Mouse (Mus musculus): ENCODE results near the gene Pkhd1.
"Not testable (repeated sequence)": the region's sequence is repeated elsewhere in the genome, so short reads cannot be mapped to it uniquely, and the experiment has no call there.

The Pkhd1 gene

GRCm38 (mm10) chr1:20301631-20302030 lies 316.2 kb downstream of the Pkhd1 start:
- no peak for DNase-seq (ENCODE audit: extremely low spot score)

- no peak for DNase-seq (ENCODE audit: extremely low spot score)
Measured at GRCm38 (mm10) chr1:20288696-20289095, 329.2 kb downstream of the Pkhd1 start.

- DNase-seq (ENCODE audit: extremely low spot score) = no peak
Measured at GRCm38 (mm10) chr1:20260403-20260802, 357.5 kb downstream of the Pkhd1 start.

GRCm38 (mm10) chr1:20248169-20248568 lies 369.7 kb downstream of the Pkhd1 start:
- DNase-seq (ENCODE audit: extremely low spot score) = no peak

DNA sequence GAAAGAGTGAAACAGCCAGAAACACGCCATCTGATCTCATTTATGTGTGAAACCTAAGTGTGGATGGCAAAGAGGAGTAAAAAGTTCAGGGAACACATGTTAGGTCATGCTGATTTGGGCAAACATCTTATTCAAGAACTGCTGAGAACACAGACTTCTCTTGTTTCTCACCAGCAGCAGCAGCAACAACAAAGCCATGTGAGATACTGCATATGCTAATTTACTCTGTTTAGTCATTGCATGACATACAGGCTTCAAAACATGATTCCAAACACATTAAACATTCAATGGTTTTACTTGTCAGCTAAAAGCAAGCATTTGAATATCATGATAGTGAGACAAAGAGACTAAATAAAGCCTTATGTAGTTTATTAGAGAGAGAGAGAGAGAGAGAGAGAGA lies 401.2 kb downstream of the Pkhd1 start:
- no peak for DNase-seq (ENCODE audit: extremely low spot score)

DNA sequence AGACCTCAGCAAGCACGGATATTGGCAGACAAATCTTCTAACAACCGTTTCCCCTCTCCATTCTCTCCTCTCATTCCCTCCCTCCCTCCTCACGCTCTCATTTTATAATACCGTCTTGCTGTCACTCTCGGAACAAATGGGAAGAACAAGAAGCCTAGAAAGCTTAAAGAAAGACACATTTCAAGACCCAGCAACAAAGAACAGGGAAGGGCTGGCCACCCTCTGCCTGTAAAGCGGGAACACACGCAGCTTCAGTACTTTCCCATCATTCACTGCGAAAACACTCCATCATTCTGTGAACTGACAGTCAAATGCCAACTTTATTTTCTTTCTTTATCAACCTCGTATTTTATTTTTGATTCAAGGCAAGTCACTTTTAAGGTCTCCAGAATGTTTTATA lies 427.4 kb downstream of the Pkhd1 start:
- DNase-seq (ENCODE audit: extremely low spot score) = peak; percentile 14

- DNase-seq (ENCODE audit: extremely low spot score) = no peak
Measured at GRCm38 (mm10) chr1:20180157-20180556, 437.7 kb downstream of the Pkhd1 start.

DNA sequence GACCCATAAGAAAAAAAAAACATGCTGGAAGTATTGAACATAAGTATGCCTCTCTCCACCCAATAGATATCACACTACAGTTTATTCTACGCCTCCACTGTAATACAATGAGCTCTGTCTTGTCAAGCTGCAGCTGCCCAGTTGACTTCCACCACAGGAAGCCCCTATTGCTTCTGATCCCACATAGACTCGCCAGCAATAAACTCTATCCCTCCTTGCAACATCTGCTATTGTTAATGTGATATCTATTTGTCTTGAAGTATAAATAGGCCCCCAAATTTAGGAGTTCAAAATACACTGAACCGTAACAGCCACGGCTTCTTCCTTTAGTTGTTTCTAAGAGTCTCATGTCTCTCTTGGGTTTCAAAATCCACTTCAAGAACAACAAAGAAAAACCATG lies 446.7 kb downstream of the Pkhd1 start:
- DNase-seq (ENCODE audit: extremely low spot score) = no peak

DNA sequence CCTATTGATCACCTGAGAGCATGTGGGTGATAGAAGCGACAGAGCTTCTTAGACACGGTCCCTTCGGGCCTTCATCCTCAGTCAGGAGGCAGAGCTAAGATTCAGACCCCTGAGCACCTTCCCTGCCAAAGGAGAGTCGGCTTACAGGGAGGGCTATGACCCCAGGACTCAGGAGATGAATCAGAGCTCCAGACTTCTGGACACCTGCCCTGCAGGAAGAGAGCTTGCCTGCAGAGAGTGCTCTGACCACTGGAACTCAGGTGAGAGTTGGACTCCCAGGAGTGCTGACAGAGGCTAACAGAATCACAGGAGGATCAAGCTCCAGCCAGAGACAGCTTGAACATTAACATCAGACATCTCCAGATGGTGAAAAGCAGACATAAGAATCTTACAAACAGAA lies 467.2 kb downstream of the Pkhd1 start:
- DNase-seq (ENCODE audit: extremely low spot score) = not testable (repeated sequence)

DNA sequence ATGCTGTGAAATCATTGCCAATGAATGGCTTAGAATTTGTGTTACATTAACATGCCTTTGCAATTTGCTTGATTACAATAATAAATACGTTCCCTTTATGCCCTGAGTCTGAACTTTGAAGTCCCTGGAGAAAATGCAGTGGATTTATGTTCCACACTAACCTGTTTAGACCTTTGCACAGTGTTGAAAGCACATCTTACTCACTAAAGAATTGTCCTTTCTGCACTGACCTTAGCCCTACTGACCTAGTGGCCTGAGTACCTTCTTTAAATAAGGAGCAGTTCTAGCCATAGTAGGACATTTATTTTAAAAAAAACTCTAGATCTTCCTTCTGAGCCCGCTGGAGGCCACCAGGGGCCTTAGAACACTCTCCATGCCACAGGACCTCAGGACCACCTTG lies 467.8 kb downstream of the Pkhd1 start:
- DNase-seq (ENCODE audit: extremely low spot score) = no peak

- DNase-seq (ENCODE audit: extremely low spot score) = no peak
Measured at GRCm38 (mm10) chr1:20136205-20136604, 481.7 kb downstream of the Pkhd1 start.

DNA sequence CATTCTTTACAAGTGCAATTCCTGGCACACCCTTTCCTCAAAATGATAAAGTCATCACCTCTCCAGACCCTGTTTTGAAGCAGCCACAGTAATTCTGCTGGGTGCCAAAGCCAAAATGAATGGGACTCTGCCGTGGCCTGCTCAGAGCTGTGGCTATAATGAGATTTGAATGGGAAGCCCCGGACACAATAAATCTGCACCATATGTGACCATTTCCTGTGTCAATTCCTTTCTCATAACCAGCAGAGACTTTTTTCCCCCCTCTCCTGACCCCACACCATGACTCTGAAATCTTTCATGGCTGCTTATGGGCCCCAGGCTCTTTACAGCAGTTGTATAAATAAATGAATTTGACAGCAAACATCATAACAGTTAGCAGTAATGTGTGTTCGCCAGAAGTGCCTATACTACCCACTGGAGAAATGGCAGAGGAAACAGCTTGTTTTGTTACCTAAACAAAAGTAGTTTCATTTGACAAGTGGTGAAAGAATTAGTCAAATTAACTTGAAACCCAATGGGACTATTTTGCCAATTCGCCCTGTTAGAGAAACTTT lies 482.7 kb downstream of the Pkhd1 start:
- peak; percentile 21 for DNase-seq (ENCODE audit: extremely low spot score)

GRCm38 (mm10) chr1:20133636-20134035 lies 484.2 kb downstream of the Pkhd1 start:
- no peak for DNase-seq (ENCODE audit: extremely low spot score)

DNA sequence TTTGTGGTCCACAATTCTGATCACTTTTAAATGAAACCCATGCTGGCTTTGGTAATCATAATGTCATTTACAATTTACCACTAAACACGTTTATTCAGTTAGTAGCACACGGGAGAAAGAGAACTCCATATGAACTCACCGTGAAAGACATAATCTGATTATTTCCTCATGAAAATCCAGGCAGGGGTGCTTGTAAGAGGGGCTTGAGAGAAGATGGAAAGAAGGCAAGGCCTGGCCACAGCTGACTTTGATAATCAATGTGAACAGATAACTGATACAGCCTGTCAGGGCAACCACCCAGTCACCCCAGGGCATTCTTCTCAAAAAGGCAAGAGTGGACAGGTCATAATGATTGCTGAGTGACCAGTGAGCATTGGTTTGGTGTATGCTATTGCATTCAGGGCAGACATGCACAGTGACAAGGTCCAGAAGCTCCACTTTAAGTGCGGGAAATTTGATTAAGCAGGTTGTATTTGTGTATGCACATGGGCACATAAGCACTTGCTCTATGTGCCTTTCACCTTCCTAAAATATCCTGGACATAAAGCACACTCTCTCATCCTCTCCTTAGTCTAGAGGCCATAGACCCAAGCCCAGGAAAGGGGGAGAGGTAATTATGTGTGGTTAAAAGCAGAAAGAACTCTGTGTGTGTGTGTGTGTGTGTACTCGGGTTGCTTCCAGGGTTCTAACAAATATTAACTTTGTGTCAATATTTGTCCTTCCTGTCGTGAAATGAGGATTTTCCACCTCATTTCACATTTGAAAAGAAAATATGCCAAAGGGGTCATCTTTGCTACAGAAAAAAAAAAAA lies 485.9 kb downstream of the Pkhd1 start:
- peak; percentile 13 for DNase-seq (ENCODE audit: extremely low spot score)

GRCm38 (mm10) chr1:20117331-20117730 lies 500.5 kb downstream of the Pkhd1 start:
- no peak for DNase-seq (ENCODE audit: extremely low spot score)

DNA sequence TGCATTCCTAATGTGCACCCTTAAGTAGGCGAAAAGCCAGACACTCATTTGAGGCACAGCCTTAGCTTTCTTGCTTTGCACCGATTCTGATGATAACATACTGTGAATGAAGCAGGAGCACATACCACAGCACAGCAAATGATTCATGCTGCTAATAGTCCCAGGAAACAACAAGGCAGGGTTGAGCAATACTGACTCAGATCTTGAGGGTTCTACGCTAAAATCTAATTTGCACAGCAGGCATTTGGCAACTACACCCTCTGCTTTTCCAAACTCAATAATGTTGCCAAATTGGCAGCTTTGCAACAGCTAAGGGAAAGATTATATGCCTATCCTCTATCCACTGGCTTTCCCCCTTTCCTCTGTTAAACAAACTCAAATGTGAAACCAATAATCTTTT lies 548.1 kb downstream of the Pkhd1 start:
- DNase-seq (ENCODE audit: extremely low spot score) = no peak

DNA sequence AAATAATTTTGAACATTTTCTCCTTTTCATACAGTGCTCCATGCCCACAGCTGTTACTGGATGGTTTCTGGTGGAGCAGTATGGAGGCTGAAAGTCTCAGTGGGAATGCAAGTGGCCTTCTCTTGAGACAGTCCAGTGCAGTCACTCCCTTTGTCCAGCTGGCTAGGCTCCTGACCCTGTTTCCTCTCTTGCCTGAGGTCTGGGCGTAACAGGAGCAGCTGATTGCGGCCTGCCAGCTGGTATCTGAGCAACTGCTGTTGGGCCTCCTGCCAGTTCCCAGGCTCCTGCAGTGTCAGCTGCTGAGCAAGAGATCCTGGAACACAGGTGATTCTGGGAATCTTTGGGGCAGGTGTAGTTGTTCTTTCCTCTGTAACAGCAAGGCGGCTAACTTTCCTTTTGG lies 559.6 kb downstream of the Pkhd1 start:
- DNase-seq (ENCODE audit: extremely low spot score) = peak; percentile 4

GRCm38 (mm10) chr1:20039389-20039788 lies 578.5 kb downstream of the Pkhd1 start:
- no peak for DNase-seq (ENCODE audit: extremely low spot score)

- no peak for DNase-seq (ENCODE audit: extremely low spot score)
Measured at GRCm38 (mm10) chr1:20035277-20035676, 582.6 kb downstream of the Pkhd1 start.

- no peak for DNase-seq (ENCODE audit: extremely low spot score)
Measured at GRCm38 (mm10) chr1:20018198-20018925, 599.5 kb downstream of the Pkhd1 start.

DNA sequence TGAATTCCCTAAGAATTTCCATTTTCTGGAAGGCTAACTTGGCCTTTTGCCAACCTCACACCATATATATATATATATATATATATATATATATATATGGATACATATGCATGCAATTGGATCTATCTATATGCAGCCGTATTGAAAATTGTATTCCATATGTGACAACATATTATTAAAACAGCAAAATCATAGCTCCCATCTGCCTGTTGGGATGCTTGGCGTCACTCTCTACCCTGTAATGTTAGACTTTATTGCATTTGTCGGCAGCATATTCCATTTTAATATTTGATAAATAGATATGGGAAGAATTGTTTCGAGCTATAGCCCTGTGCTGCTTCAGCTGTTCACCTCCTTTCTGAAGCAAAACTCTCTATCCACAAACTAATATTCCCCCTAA lies 600.2 kb downstream of the Pkhd1 start:
- no peak for DNase-seq (ENCODE audit: extremely low spot score)
